Mouse (Mus musculus) thymus, postnatal 14 days (tissue): ENCODE measurements at regions not wholly inside any gene's neighbourhood (a gene's known extent, or its start where the extent isn't known, plus 50 kb on each side); places are given as distances from the start of the nearest gene placed in this dataset.

Experiments used
- DNase-seq: peaks from one replicate; pipeline ENCODE4 v3.0.0; 2021

GRCm38 (mm10) chr8:36304809-36305208, 539.2 kb downstream of the Gm19410 start:
- DNase-seq = no peak

- no peak for DNase-seq
Observed at GRCm38 (mm10) chr8:36306336-36306735, 540.7 kb downstream of the Gm19410 start.

- no peak for DNase-seq
Observed at GRCm38 (mm10) chr8:36307496-36307895, 541.9 kb downstream of the Gm19410 start.

DNA sequence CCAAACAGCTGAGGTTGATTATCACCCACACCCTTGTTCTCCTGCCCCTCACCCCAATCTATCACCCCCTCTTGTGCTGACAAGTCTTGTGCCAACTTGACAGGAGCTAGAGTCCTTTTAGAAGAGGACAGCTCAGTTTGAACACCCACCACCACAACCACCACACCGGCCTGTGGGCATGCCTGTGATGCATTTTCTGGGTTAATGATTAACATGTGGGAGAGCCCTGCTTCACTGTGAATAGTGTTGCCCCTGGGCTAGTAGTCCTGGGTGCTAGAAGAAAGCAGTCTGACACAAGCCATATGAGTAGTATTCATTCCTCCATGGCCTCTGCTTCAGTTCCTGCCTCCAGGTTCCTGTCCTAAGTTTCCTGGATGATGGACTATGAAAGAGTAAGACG, 542.5 kb downstream of the Gm19410 start:
- no peak for DNase-seq

DNA sequence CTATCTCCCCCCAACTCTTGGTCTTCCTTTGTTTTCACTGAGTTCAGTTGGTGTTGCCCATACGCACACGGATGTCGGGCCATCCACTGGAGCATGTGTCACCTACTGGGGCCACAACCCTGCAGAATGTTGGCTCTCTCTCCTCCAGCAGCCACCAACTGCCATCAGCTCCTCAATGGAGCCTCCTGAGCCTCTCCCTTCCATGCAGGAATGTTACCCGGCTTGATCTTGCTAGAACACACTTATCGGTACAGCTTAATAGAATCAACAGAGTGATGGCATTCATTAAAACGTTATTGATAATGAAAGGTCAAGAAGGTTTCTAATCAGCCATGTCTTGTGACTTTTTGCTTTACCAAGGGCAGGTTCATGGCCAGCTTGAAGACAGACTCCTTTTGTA, 543.7 kb downstream of the Gm19410 start:
- DNase-seq = no peak

GRCm38 (mm10) chr8:36309952-36310351, 544.4 kb downstream of the Gm19410 start:
- no peak for DNase-seq

- DNase-seq = no peak
Observed at GRCm38 (mm10) chr8:36311734-36312133, 546.1 kb downstream of the Gm19410 start.

DNA sequence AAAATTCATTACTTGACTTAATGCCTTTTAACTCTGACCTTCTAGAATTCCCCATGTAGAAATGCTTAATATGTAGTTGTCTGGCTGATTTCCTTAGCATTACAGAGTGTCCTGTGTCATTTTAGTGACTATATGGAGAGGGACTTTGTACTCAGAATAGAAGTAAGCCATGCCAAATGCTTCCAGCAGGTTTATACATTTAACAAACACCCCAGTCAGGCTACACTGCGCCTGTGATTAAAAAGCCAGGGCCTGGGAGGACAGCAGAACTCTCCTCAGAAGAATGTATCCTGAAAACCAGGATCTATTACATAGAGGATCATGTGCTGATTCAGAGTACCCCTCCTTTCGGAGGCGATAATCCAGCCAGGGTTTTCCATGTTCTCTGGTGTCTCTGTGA, 547.4 kb downstream of the Gm19410 start:
- no peak for DNase-seq

DNA sequence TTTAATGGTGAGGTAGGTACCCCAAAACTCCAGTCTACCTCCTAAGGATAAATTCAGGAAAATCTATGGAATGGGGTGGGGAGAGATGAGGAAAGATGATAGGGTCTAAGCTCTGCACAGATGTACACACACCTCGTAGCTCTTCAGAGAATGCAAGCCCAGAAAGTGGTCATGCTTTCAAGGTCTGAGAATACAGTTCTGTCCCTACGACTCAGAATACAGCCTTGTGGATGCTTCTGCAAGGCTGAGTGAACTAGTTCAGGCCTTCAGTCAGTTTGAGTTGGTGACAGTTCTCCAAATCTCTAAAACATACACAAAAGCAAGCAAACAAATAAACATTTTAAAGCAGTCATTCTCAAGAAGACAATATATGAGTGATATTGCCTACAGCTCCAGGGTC, 552.8 kb downstream of the Gm19410 start:
- DNase-seq = no peak

- DNase-seq = peak; percentile 20
Observed at GRCm38 (mm10) chr8:36318884-36319283, 553.3 kb downstream of the Gm19410 start.

GRCm38 (mm10) chr8:36319314-36319959, 553.8 kb downstream of the Gm19410 start:
- DNase-seq = no peak

DNA sequence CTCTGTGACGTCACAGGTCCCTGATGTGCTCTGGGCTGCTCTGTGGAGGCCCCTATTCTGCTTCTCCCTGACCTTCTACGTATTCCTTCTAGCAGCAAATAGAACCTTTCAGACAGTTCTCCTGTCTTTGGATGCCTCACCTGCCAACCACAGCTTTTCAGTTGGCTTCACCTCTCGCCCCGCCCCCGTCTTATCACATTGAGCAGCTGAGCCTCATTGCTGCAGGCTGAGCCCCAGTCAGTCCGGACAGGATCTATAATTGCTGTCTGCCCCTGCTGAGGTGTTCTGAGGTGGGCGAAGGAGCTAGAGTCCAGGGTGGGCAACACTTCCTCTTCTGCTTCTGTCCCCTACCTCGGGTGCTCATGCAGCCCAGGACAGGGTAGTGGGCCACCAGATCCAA, 556.5 kb downstream of the Gm19410 start:
- DNase-seq = no peak

DNA sequence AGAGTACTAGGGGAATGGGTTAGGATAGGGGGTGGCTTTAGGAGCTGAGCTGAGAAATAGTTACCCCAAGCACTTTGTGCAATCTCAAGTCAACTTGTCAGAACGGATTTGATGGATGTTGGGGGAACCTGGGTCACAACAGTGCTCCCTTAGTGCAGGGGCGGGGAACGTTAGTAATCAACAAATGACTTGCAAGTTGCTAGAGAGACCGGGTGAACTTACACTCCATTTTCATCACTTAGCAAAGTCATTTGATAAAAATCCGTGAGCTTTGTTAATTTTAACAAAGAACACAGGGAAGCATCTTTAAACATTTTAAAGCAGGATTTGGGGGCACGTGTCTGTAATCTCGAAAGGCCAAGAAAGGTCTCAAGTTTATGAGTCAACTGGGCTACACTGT, 557.0 kb downstream of the Gm19410 start:
- DNase-seq = no peak

DNA sequence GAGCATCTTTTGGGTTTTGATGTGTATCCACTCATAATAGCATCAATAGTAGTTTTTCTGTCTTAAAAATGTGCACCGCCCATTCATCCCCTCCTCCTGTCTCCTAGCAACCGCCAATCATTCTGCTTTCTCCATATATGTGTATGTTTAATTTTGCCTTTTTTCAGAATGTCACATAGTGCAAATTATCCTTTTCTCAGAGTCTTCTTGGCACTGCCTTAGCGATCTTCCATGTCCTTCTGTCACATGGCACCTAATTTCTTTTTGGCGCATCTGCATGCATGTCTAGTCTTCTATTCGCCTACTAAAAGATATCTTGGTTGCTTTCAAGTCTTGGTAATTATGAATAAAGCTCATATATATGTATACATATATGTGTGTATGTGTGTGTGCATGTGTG, 573.0 kb downstream of the Gm19410 start:
- no peak for DNase-seq

GRCm38 (mm10) chr8:36339449-36339848, 573.9 kb downstream of the Gm19410 start:
- DNase-seq = no peak

- DNase-seq = no peak
Observed at GRCm38 (mm10) chr8:36340454-36340853, 574.9 kb downstream of the Gm19410 start.

- DNase-seq = no peak
Observed at GRCm38 (mm10) chr8:36341965-36342364, 576.4 kb downstream of the Gm19410 start.

- DNase-seq = no peak
Observed at GRCm38 (mm10) chr8:36342650-36343049, 577.1 kb downstream of the Gm19410 start.

- peak; percentile 91 for DNase-seq
Observed at GRCm38 (mm10) chr8:36346682-36347324, 581.2 kb downstream of the Gm19410 start.

DNA sequence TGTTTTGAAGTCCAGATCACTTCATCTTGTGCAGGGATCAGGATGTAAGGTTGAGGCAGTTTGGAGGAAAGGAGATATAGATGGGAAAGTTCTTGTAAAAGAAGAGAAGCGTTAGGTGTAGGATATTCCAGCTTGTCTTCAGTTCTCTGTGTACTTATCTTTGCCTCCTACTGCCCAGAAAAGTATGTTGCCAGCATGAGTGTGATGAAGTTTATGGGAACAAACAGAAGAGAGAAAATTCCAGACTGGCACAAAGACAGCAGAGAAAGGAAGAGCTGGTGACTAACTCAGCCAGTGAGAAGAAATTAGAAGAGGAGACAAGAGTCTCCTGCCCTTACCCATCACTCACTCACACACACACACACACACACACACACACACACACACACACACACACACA, 582.5 kb downstream of the Gm19410 start:
- no peak for DNase-seq

DNA sequence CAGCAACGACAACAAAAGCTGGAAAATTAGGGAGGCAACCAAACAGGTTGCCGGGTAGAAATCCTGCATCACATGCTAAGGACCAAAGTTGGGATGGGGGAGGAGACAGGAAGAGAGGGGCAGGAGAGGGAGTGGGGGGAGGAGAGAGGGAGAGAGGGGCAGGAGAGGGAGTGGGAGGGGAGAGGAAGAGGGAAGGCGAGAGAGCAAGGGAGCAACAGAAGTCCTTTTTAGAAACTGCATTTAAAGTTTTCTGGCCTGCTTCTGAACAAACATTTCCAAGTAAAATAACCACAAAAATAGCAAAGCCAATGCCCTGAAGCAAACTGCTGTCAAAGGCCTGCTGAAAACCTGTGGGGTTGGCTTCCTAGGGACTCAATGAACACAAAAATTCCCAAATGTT, 589.3 kb downstream of the Gm19410 start:
- no peak for DNase-seq

DNA sequence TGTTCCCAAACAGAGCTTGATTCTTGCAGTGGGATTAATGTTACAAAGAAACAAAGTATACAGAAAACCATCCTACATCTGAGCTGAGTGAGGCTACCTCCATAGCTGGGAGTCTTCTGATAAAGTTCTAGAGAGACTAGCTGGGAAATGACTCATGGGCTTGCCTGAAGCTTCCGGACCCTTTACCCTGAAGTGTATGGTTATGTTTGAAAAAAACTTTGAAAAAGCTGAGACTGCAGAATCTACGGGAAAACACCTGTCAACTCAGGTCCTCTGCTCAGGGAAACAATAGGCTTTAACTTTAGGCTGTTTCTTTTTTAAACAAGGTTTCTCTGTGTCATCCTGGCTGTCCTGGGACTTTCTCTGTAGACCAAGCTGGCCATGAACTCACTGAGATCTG, 593.4 kb downstream of the Gm19410 start:
- no peak for DNase-seq

- DNase-seq = peak; percentile 73
Observed at GRCm38 (mm10) chr8:36361255-36361654, 595.7 kb downstream of the Gm19410 start.

DNA sequence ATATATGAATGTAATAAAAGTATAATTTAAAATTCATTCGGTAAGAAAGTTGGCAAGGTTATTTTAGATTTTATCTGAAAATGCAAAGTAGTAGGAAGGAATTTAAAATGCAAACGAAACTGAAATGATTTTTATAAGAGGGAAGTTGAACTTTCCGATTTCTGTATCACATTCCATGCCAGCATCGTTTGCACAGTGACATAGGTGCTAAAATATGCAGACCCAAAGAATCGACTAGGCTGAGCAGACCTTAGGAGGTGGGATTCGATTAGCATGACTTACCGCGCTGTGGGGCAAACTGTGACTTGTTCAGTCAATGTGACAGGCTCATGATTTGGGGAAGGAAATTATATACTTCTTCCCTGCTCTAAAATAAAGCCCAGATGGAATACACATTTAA, 596.2 kb downstream of the Gm19410 start:
- DNase-seq = no peak

- no peak for DNase-seq
Observed at GRCm38 (mm10) chr8:36363291-36363690, 597.7 kb downstream of the Gm19410 start.
